Mouse (Mus musculus) embryo, embryonic 11.5 days (tissue): ENCODE measurements around the gene Pcp4l1.

ENCODE experiments used
- DNase-seq: peaks from one replicate; pipeline ENCODE4 v3.0.0-alpha.2; 2012; ENCODE audit warnings: low read depth, low spot score

Gene Pcp4l1

DNA sequence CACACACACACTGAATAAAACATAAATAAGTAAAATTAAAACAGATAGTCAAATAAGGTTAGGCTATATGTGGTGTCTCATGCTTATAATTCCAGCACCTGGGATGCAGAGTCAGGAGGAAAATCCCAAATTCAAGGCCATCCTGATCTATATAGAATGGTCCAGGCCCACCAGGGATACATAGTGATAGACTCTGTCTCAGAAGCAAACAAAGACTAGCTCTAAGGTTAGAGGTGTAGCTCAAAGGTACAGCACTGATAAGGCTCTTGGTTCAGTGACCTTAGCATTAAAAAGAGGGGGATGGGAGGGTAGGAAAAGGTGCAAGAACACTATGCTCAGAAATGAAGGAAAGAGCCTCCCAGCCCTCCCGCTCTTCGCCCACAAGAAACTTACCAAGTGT is 60.5 kb downstream of the Pcp4l1 start:
- DNase-seq = no peak

GRCm38 (mm10) chr1:171130971-171131370 is 65.1 kb downstream of the Pcp4l1 start:
- DNase-seq = no peak

- DNase-seq = no peak
Observed at GRCm38 (mm10) chr1:171129251-171129650, 66.8 kb downstream of the Pcp4l1 start.

DNA sequence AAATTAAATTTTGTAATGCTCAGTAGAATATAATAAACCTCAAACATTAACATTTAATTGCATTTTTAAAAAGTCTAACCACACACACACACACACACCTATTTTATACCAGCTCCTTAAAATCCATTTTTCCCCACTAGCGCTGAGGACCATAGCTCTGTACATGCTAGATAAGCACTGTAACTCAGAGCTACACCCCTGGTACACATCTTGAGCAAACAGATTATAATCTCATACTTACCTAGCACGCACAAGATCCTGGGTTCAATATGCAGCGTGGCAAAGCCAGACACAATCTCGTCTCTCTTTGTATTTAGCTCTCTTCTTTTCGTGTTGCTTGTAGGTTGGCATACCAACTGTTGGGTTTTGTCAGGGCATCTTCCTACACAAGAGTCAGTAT is 71.7 kb downstream of the Pcp4l1 start:
- DNase-seq = no peak
